Mouse (Mus musculus) heart, embryonic 10.5 days (tissue): ENCODE measurements at regions not wholly inside any gene's neighbourhood (a gene's known extent, or its start where the extent isn't known, plus 50 kb on each side); places are given as distances from the start of the nearest gene placed in this dataset.

Source experiments
- DNase-seq: peaks from one replicate; pipeline ENCODE4 v3.0.0-alpha.2; 2017; ENCODE audit warnings: low spot score
- H3K27ac ChIP-seq: fragments of 300-500 bp; sonication (generic); 2 replicates; pipeline ENCODE4 v1.5.1; 2016; ENCODE audit warnings: mild to moderate bottlenecking
- H3K27me3 ChIP-seq: fragments of 300-500 bp; sonication (generic); 2 replicates; pipeline ENCODE4 v1.6.1; 2016; ENCODE audit warnings: mild to moderate bottlenecking; ENCODE audit not compliant: poor library complexity, insufficient read depth, severe bottlenecking
- H3K36me3 ChIP-seq: fragments of 300-500 bp; sonication (generic); 2 replicates; pipeline ENCODE4 v1.6.1; 2016; ENCODE audit warnings: mild to moderate bottlenecking, moderate library complexity
- H3K4me1 ChIP-seq: fragments of 300-500 bp; sonication (generic); 2 replicates; pipeline ENCODE4 v1.6.1; 2016; ENCODE audit warnings: mild to moderate bottlenecking
- H3K4me3 ChIP-seq: fragments of 300-500 bp; sonication (generic); 2 replicates; pipeline ENCODE4 v1.5.1; 2016; ENCODE audit warnings: mild to moderate bottlenecking, moderate library complexity
- H3K9me3 ChIP-seq: fragments of 300-500 bp; sonication (generic); 2 replicates; pipeline ENCODE4 v1.6.1; 2016; ENCODE audit warnings: mild to moderate bottlenecking, moderate library complexity
- WGBS: fragments of 180-500 bp; shearing (Covaris S2); methylation state at CpG from one replicate; pipeline ENCODE4 v1.1.7; 2016; 5-methylcytosine and 5-hydroxymethylcytosine counted together

- H3K4me3 ChIP-seq = no peak overlapping the region
- H3K27ac ChIP-seq = no peak overlapping the region
- 82% methylated on average over 4 of the region's 4 CpGs for WGBS
- no peak for DNase-seq
- no peaks in the 10 kb centered on the region for H3K27me3 ChIP-seq
- H3K9me3 ChIP-seq = no peaks in the 10 kb centered on the region
- no peaks in the 10 kb centered on the region for H3K4me1 ChIP-seq
- no peaks in the 10 kb centered on the region for H3K36me3 ChIP-seq
Measured at GRCm38 (mm10) chr7:95460889-95461288, 710.2 kb upstream of the Tenm4 start.

GRCm38 (mm10) chr7:95465506-95465905, 705.5 kb upstream of the Tenm4 start:
- H3K27me3 ChIP-seq = no peaks in the 10 kb centered on the region
- DNase-seq = no peak
- H3K36me3 ChIP-seq = no peaks in the 10 kb centered on the region
- H3K27ac ChIP-seq = no peak overlapping the region
- no peaks in the 10 kb centered on the region for H3K4me1 ChIP-seq
- H3K9me3 ChIP-seq = no peaks in the 10 kb centered on the region
- 86% methylated on average over 4 of the region's 4 CpGs for WGBS
- no peak overlapping the region for H3K4me3 ChIP-seq

- Histone ChIP-seq H3K4me1 (no peaks in the 10 kb centered on the region), H3K27me3 (no peaks in the 10 kb centered on the region), H3K9me3 (no peaks in the 10 kb centered on the region), H3K36me3 (no peaks in the 10 kb centered on the region), H3K4me3 (no peak overlapping the region), H3K27ac (no peak overlapping the region)
- no peak for DNase-seq
- WGBS = 40% methylated on average over 3 of the region's 3 CpGs
Measured at GRCm38 (mm10) chr7:95467028-95467427, 704.0 kb upstream of the Tenm4 start.

DNA sequence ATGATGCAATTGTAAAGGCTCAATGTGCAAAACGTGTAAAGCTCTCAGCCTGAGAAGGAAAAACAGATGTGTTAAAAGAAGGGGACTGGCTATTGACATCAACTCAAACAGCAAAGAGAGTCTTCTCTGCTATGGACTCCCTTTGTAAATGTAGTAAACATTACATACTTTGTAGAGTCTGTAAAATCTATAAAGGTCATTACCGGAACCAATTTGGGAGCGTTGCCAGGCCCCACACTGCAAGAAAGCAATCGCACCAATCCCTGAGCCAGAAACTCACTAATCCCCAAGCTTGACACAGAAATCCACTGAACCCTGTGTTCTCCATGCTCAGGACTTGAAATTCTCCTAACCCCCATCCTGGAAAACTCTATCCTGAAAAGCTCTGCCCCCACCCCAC, 697.2 kb upstream of the Tenm4 start:
- no peak for DNase-seq
- Histone ChIP-seq H3K27me3 (no peaks in the 10 kb centered on the region), H3K27ac (no peak overlapping the region), H3K4me1 (no peaks in the 10 kb centered on the region), H3K36me3 (no peaks in the 10 kb centered on the region), H3K4me3 (no peak overlapping the region), H3K9me3 (no peaks in the 10 kb centered on the region)
- whole genome bisulfite sequencing = 82% methylated on average over 4 of the region's 4 CpGs

DNA sequence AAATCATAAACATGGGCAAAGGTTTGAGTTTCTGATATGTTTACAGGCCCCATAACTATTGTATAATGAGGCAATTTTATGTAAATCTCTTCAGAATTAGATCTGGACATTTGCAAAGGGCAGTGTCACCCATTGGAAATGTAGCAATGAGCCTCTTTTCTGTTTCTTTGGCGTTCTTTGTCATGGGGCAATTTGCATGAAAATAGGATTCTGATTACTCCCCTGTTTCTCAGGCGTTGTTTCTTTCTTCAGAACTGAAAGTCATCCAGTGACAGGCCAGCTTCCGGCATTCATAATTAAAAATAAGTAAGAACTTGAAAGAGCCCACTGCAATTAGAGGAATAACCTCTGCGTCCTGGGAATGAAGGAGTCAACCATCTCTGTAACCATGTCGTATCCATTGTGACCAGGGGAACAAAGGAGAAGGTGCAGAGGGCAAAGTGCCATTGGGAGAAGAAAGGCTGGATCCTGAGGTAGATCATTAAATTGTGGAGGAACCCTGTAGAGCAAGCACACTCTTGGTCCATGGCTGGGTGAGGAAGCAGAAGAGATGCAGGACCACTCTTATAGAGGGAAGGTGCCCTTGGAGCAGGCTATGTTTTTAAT, 690.8 kb upstream of the Tenm4 start:
- Histone ChIP-seq H3K27me3 (no peaks in the 10 kb centered on the region), H3K4me3 (no peak overlapping the region), H3K9me3 (no peaks in the 10 kb centered on the region), H3K4me1 (no peaks in the 10 kb centered on the region), H3K36me3 (no peaks in the 10 kb centered on the region), H3K27ac (no peak overlapping the region)
- 66% methylated on average over 5 of the region's 5 CpGs for WGBS
- DNase-seq = no peak

DNA sequence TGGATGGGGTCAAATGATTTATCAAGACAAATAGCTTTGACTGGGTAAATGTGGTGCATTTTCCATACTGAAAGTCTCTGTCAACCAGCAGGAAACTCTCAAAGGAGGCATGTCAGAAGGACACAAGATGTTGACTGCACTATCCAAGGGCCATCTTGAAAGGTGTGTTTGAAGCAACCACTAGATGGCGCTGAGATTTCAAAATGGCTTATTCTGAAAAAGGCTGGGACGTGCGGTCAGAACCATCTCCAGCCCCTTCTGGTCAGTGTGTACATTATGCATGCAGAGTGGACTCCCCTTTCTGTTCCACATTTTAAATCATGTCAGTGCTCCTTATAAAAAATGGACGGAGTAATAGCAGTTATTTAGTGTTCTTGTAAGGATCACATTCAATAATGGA, 681.4 kb upstream of the Tenm4 start:
- H3K4me1 ChIP-seq = no peaks in the 10 kb centered on the region
- WGBS = 15% methylated on average over 4 of the region's 4 CpGs
- no peak overlapping the region for H3K27ac ChIP-seq
- H3K27me3 ChIP-seq = no peaks in the 10 kb centered on the region
- H3K9me3 ChIP-seq = no peaks in the 10 kb centered on the region
- no peaks in the 10 kb centered on the region for H3K36me3 ChIP-seq
- H3K4me3 ChIP-seq = no peak overlapping the region
- no peak for DNase-seq

GRCm38 (mm10) chr7:95494793-95495192, 676.3 kb upstream of the Tenm4 start:
- 63% methylated on average over 1 of the region's 1 CpGs for WGBS
- Histone ChIP-seq H3K27me3 (no peaks in the 10 kb centered on the region), H3K9me3 (no peaks in the 10 kb centered on the region), H3K27ac (no peak overlapping the region), H3K4me3 (no peak overlapping the region), H3K36me3 (no peaks in the 10 kb centered on the region), H3K4me1 (no peaks in the 10 kb centered on the region)
- no peak for DNase-seq

- H3K4me3 ChIP-seq = no peak overlapping the region
- no peak for DNase-seq
- no peaks in the 10 kb centered on the region for H3K4me1 ChIP-seq
- no peaks in the 10 kb centered on the region for H3K27me3 ChIP-seq
- H3K9me3 ChIP-seq = no peaks in the 10 kb centered on the region
- H3K36me3 ChIP-seq = no peaks in the 10 kb centered on the region
- 44% methylated on average over 6 of the region's 6 CpGs for WGBS
- H3K27ac ChIP-seq = no peak overlapping the region
Measured at GRCm38 (mm10) chr7:95502959-95503358, 668.1 kb upstream of the Tenm4 start.

- H3K9me3 ChIP-seq = no peaks in the 10 kb centered on the region
- H3K27me3 ChIP-seq = no peaks in the 10 kb centered on the region
- whole genome bisulfite sequencing = 68% methylated on average over 3 of the region's 3 CpGs
- H3K4me3 ChIP-seq = no peak overlapping the region
- no peak overlapping the region for H3K27ac ChIP-seq
- no peaks in the 10 kb centered on the region for H3K36me3 ChIP-seq
- H3K4me1 ChIP-seq = no peaks in the 10 kb centered on the region
- DNase-seq = no peak
Measured at GRCm38 (mm10) chr7:95547256-95547655, 623.8 kb upstream of the Tenm4 start.

- no peaks in the 10 kb centered on the region for H3K36me3 ChIP-seq
- H3K4me1 ChIP-seq = no peaks in the 10 kb centered on the region
- no peak for DNase-seq
- no peaks in the 10 kb centered on the region for H3K27me3 ChIP-seq
- no peaks in the 10 kb centered on the region for H3K9me3 ChIP-seq
- no peak overlapping the region for H3K27ac ChIP-seq
- no peak overlapping the region for H3K4me3 ChIP-seq
- WGBS = 65% methylated on average over 3 of the region's 3 CpGs
Measured at GRCm38 (mm10) chr7:95550099-95550498, 620.9 kb upstream of the Tenm4 start.

DNA sequence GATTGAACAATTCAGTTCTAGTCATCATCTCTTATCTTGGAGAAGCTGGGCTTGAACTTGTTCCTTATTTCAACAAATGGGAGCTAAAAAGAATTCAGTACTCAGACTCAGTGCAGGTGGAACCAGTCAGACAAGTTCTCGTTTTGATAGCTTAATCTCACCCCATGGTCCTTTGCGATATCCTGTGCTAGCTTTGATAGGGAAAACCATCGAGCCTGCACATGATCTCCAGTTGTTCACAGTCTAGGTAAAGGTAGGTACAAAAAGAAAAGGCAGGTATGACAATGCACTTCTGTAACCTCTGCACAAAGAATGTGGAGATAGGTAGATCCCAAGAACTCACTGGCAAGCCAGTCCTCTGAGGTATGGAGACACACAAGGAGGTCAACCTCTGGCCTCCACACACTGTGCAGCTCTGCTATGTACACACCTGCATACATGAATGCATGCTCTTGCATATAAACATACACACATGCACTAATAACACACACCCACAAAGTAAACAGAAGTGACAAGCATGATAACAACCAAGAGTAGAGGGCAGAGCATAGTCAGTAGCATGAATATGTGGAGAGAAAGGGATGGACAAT, 619.2 kb upstream of the Tenm4 start:
- Histone ChIP-seq H3K36me3 (no peaks in the 10 kb centered on the region), H3K9me3 (no peaks in the 10 kb centered on the region), H3K4me3 (no peak overlapping the region), H3K4me1 (no peaks in the 10 kb centered on the region), H3K27me3 (no peaks in the 10 kb centered on the region), H3K27ac (no peak overlapping the region)
- DNase-seq = no peak
- WGBS = 68% methylated on average over 3 of the region's 3 CpGs

GRCm38 (mm10) chr7:95558589-95558988, 612.5 kb upstream of the Tenm4 start:
- no peak overlapping the region for H3K27ac ChIP-seq
- H3K4me3 ChIP-seq = no peak overlapping the region
- no peaks in the 10 kb centered on the region for H3K4me1 ChIP-seq
- H3K27me3 ChIP-seq = no peaks in the 10 kb centered on the region
- H3K9me3 ChIP-seq = no peaks in the 10 kb centered on the region
- no peaks in the 10 kb centered on the region for H3K36me3 ChIP-seq
- WGBS = 76% methylated on average over 2 of the region's 2 CpGs
- no peak for DNase-seq

GRCm38 (mm10) chr7:95578633-95579032, 592.4 kb upstream of the Tenm4 start:
- Histone ChIP-seq H3K27me3 (no peaks in the 10 kb centered on the region), H3K27ac (no peak overlapping the region), H3K4me1 (no peaks in the 10 kb centered on the region), H3K9me3 (no peaks in the 10 kb centered on the region), H3K36me3 (no peaks in the 10 kb centered on the region), H3K4me3 (no peak overlapping the region)
- DNase-seq = no peak
- WGBS = 86% methylated on average over 2 of the region's 2 CpGs

DNA sequence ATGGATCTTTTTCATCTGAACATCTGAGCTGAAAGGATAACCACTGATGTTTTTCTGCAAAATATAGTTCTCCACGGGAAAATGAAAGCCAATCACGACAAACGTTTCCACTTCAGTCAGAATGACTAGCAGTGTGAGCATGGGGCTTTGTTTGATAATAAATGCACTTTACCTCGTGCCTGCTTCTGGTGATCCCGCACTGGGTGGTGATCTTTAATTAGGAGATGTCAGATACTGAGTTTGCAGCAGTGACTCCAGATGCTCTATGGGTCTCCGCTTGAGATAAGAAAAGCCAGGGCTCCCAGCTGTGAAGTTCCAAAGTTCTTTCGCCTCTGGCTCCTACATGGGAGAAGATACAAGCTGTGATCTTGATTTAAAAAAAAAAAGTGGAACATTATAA, 589.7 kb upstream of the Tenm4 start:
- Histone ChIP-seq H3K36me3 (no peaks in the 10 kb centered on the region), H3K4me1 (no peaks in the 10 kb centered on the region), H3K27me3 (no peaks in the 10 kb centered on the region), H3K9me3 (no peaks in the 10 kb centered on the region), H3K4me3 (no peak overlapping the region), H3K27ac (no peak overlapping the region)
- WGBS = 45% methylated on average over 7 of the region's 7 CpGs
- DNase-seq = no peak
